27 mouse cellular contexts compared by ENCODE assay signal in the genomic region with DNA sequence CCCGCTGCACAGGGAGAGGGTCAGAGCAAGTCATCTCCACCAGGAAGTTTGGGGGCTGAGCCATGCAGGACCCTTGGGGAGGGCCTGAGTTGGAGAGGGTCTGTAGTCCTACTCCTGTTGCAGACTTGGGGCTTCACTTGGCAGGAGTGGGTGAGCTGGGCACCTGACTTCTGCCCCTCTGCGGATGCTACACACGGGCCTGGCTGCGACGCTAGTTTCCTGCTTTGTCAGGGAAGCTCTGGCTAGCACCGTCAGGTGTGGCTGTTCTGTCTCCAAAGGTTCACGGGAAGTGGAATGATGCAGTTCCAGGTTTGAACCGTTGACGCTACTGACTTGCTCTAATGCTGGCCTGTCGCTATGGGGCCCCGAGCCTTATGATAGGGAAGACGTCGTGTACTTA.
DNase-seq lines count a peak whose midpoint lies in the region; ATAC-seq and TF ChIP-seq lines count a peak whose summit lies in the region.
"Had no signal": no experiment of that assay in that cellular context is flagged by ENCODE, and none has a peak within 500 bp of the region (broad histone marks: within the 10 kb centered on the region; RNA-seq: fewer than 3 reads in every experiment).

No protein-coding gene starts in this region.

- H3K4me1 ChIP-seq in heart, embryonic 11.5 days (ENCODE audit: control insufficient read depth, insufficient read depth, low read length): peaks cover 20% of the 10 kb centered on the region
- peaks cover 31% of the 10 kb centered on the region for H3K4me1 ChIP-seq in stomach, embryonic 16.5 days (ENCODE audit: control insufficient read depth, insufficient read depth, low read length)

- H3K9ac ChIP-seq in heart, embryonic 11.5 days (ENCODE audit: low read depth, low read length): no peak overlapping the region
- 0 out of 2 replicates have a peak overlapping the region, but pooled peaks have one; percentile 15 for H3K9ac ChIP-seq in stomach, embryonic 16.5 days (ENCODE audit: low read length)
- H3K9ac ChIP-seq: forebrain, postnatal 0 days; liver, embryonic 13.5 days had no signal

- 87% methylated on average over 13 of the region's 13 CpGs for WGBS in heart, embryonic 11.5 days (ENCODE audit: insufficient replicate concordance)
- 86% methylated on average over 13 of the region's 13 CpGs for WGBS in stomach, embryonic 16.5 days

- ATAC-seq in heart, embryonic 11.5 days (replicated peaks; ENCODE audit: insufficient number of reproducible peaks, low FRiP score, low TSS enrichment): no peak
- no peak for ATAC-seq in stomach, embryonic 16.5 days (ENCODE audit: insufficient read depth, low FRiP score)
- ATAC-seq: activated CD4-positive, CD25-positive, alpha-beta regulatory T cell, adult 4 months; hindbrain, embryonic 16.5 days had no signal

- H3K4me3 ChIP-seq in heart, embryonic 11.5 days (ENCODE audit: low read depth, low read length): no peak overlapping the region
- H3K4me3 ChIP-seq in left cerebral cortex, adult 2 months: no peak overlapping the region
- no peak overlapping the region for H3K4me3 ChIP-seq in stomach, embryonic 16.5 days (replicated peaks; ENCODE audit: low read length)
- H3K4me3 ChIP-seq: forebrain, embryonic 10.5 days; liver, embryonic 13.5 days had no signal

- TF ChIP-seq CTCF in left cerebral cortex, adult 2 months (IDR thresholded peaks at IDR 0.05): no peak

- peak; percentile 4 to 8 for DNase-seq in cerebellum, postnatal 10 days
- no peak for DNase-seq in cerebellum, adult 11 months
- DNase-seq in heart, postnatal 4 days: peak; percentile 4
- no peak for DNase-seq in left cerebral cortex, adult 2 months (ENCODE audit: extremely low spot score in 1 of 2, low spot score in 2 of 2)
- no peak for DNase-seq in left cerebral cortex, postnatal 36 days (ENCODE audit: low spot score in 2 of 2)
- DNase-seq in layer of hippocampus, adult 9-11 months: no peak
- DNase-seq: adrenal gland, postnatal 10 days; cerebellum, adult 2 months; cerebellum, postnatal 36 days; embryo, embryonic 11 days; forebrain, postnatal 0 days; kidney, adult 8-10 months; kidney, postnatal 36 days; left cerebral cortex, postnatal 4 days; liver, embryonic 13.5 days; lung, adult 2 months; lung, postnatal 14 days; right cerebral cortex, postnatal 14 days; spleen, adult 18-20 months; thymus, adult 18-20 months; thymus, postnatal 36 days had no signal

- no peaks in the 10 kb centered on the region for H3K9me3 ChIP-seq in heart, embryonic 11.5 days (replicated peaks; ENCODE audit: control insufficient read depth, low read length)
- H3K9me3 ChIP-seq in stomach, embryonic 16.5 days (replicated peaks; ENCODE audit: control insufficient read depth, low read length): no peaks in the 10 kb centered on the region
- H3K9me3 ChIP-seq: forebrain, embryonic 10.5 days; liver, embryonic 13.5 days had no signal

- no peak overlapping the region for H3K4me2 ChIP-seq in heart, embryonic 11.5 days
- H3K4me2 ChIP-seq in stomach, embryonic 16.5 days (ENCODE audit: low read depth, low read length): no peak overlapping the region
- H3K4me2 ChIP-seq: liver, embryonic 13.5 days; midbrain, embryonic 11.5 days had no signal

- intact Hi-C loops in left cerebral cortex, adult 2 months (cut with DNase I): no loop called here
- intact Hi-C loops in left cerebral cortex, postnatal 36 days (cut with DNase I): no loop called here

- no peaks in the 10 kb centered on the region for H3K27me3 ChIP-seq in heart, embryonic 11.5 days (ENCODE audit: control insufficient read depth, insufficient read depth, low read length)
- H3K27me3 ChIP-seq in stomach, embryonic 16.5 days (ENCODE audit: control insufficient read depth, insufficient read depth, low read length): no peaks in the 10 kb centered on the region
- H3K27me3 ChIP-seq: liver, embryonic 13.5 days had no signal

- H3K36me3 ChIP-seq in heart, embryonic 11.5 days (ENCODE audit: control insufficient read depth, insufficient read depth, low read length): peaks cover 18% of the 10 kb centered on the region
- no peaks in the 10 kb centered on the region; the same call in 1 of the 2 replicates for H3K36me3 ChIP-seq in stomach, embryonic 16.5 days (ENCODE audit: control insufficient read depth, insufficient read depth, low read length)
- H3K36me3 ChIP-seq: liver, embryonic 13.5 days had no signal

- no peak overlapping the region for H3K27ac ChIP-seq in heart, embryonic 11.5 days (ENCODE audit: low read depth, low read length)
- peak overlapping the region; percentile 55; the same call in 1 of the 2 replicates for H3K27ac ChIP-seq in left cerebral cortex, adult 2 months
- peak overlapping the region; percentile 76 for H3K27ac ChIP-seq in stomach, embryonic 16.5 days (ENCODE audit: low read length)
- H3K27ac ChIP-seq: forebrain, embryonic 10.5 days; liver, embryonic 13.5 days had no signal

Comparison
In these comparisons a context has a peak if more than half of its experiments do, and no peak if none do; other contexts are left out.
1. DNase-seq: peak in cerebellum, postnatal 10 days (2 of 2) and heart, postnatal 4 days (single experiment); none in cerebellum, adult 11 months (single experiment), left cerebral cortex, adult 2 months (0 of 2), left cerebral cortex, postnatal 36 days (0 of 2) and layer of hippocampus, adult 9-11 months (single experiment).